Mouse (Mus musculus): Measurements from ENCODE around the gene Axl.
"Not testable (repeated sequence)": the region's sequence is repeated elsewhere in the genome, so short reads cannot be mapped to it uniquely, and the experiment has no call there.

Gene Axl

DNA sequence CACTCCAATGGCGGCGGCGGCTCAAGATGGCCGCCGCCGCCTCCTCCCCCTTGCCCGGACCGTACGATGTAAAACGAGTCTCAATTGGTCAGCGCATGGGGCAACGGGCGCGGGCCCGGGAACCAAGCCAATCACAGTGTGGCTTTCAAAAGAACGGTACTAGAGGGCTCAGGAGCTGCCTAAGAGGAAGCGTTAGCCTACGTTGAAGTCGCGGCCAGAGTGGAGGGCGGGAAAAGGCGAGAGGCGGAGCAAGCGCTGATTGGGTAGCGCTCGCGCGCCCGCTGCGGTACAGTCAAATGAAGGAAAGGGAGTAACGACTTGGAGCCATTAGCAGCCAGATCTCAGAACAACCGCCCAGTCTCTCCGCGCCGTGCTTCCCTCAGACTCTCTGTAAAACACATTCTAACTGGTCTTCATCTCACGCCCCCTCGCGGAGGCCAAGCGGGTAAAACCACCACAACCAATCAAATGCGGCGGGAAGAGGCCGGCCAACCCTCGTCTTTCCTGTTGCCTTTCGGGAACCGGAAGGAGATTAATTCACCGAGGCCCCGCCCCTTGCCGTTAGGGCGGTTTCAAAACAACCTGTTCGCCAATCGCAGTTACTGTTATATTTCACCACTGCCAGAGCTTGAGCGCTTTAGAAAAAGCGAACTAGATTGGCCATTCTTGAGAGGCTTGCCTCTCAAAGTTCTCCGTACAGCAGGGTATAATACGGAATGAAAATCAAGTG lies 33.6 kb downstream of the Axl start, which contains the start of gene Hnrnpul1:
Hnrnpul1 (minus strand) TSS at position 20 of the 730 bp plus-strand sequence.
- DNase-seq (ENCODE audit: low read depth, low spot score), result peak; percentile 99

DNA sequence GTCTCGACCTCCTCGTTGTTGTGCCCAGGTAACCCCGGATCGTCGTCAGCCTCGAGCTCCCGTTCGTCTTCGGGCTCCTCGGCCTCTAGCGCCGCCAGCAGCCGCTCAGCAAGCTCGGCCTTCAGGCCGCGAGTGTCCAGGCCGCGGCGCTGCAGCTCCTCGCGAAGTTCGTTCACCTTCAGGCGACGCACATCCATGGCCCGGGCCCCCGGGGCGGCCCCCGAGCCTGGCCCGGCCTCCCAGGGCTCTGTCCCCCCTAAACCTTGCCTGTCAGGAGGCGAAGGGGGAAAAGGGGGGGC lies 34.1 kb downstream of the Axl start:
- no peak for DNase-seq (ENCODE audit: low read depth, low spot score)

DNA sequence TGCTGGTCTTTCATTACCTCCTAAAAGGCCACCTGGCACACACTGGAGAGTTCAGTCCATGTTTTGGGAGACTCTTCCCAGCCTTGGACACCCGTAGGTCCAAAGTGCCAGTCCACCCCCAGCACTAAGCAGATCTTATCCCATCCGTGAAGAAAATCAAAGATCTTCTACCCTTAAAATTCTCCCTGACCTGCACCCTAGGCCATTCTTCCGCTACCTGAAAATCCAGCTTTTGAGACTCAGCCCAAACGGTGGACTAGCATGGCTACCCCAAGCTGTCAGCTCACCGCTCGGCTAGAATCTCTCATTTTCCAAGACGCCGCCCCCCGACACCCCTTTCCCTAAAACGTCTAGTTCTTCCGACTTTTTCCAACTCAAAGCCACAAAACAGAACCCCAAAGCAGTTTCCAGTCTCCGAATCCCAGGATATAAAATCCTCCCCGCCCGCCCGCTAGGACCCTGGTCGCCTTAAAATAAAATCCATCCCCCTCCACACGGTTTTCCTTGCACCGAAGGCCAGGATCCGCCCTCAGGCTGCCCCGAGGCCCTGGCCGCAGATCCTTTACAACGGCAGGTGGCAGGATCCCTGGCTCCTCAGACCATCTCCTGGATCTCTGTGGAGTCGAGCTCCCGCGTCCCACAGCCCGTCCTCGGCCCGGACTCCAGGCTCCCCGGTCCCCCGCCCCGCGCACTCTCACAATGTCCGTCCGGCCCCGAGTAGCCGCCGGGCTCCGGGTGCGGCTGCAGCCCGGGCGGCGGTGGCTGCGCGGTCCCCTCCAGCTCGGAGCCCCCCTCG lies 34.7 kb downstream of the Axl start:
- DNase-seq (ENCODE audit: low read depth, low spot score), result no peak

DNA sequence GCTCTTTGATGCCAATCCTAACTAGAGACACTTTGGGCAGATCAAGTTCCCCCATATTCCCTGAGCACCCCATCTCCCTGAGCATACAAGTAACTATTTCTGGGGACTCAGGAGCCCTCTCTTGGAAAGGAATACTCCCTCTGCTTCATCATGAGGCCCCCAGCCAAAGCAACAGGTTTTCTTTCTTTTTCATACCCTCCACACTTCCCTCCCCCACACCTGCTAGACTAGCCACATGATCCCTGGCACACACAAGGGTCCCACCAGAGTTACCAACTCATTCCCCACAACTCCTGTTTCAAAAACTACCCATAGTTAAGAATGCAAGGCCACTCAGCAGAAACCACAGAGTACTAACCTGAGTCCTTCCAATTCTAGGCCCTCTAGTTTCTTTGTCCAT lies 35.4 kb downstream of the Axl start:
- no peak for DNase-seq (ENCODE audit: low read depth, low spot score)

DNA sequence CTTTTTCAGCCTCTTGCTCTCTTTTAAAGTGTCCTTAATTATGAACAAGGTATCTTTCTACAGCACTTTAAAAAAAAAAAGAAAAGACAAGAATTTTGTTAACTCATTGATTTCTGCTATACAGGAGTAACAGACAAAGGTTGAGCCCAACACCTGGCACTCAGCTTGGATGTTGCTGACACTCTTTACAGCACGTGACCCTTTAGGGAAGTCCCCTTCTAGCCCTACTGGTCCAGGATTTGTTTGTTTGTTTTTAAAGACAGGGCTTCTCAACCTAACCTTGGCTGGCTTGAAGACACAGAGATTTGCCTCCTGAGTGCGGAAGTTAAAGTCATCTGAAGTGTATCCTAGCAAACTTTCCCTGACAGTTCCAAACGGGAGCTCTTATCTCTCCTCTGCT lies 41.7 kb downstream of the Axl start:
- no peak for DNase-seq (ENCODE audit: low read depth, low spot score)

DNA sequence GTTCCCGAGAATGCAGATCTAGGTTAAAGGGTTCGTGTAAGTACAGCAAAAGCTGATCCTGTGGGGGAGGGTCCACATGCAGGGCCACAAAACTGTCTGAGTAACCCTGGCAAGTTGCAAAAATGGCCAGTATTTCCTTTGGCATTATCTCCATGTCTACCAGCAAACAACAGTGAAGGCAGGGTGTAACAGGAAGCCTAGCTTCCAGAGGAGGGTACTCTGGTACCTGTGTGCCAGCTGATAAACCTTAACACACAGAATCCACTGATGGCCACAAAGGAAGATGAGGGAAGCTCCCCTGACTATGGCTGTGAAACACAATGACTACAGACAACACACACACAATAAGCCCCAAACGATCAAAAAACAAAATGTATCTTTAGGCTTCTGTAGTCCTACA lies 50.2 kb downstream of the Axl start:
- no peak for DNase-seq (ENCODE audit: low read depth, low spot score)

DNA sequence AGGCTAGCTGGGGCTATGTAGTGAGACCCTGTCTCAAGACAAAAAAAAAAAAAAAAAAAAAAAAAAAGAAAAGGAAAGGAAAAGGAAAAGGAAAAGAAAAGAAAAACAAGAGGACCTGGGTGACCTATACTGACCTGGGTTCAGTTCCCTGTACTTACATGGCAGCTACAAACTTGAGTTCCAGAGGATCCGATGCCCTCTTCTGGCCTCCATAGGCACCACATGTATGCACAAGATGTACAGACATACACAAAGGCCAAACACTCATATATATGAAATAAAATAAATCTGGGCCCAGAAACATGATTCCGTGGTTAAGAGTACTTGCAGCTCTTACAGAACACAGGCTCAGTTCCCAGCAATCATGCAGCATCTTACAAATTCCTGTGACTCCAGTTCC lies 51.6 kb downstream of the Axl start:
- DNase-seq (ENCODE audit: low read depth, low spot score), result peak; percentile 39

DNA sequence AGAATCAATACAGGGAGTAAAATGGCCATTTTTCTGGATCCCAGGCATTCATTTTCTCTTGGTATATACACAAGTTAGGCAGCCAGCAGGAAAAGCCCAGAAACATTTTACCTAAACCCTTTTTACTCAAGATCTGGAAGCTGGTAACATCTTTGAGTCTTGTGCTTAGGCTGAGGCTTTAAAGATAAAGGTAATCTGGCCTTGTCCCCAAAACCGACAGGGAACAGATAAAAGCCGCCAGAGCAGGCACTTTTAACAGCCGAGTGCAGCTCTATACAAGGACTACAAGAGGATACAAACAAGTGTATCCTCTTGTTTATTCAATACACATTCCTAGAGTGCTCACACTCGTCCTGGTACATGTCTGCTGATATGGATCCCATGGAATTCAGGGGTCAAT lies 53.5 kb downstream of the Axl start:
- no peak for DNase-seq (ENCODE audit: low read depth, low spot score)

DNA sequence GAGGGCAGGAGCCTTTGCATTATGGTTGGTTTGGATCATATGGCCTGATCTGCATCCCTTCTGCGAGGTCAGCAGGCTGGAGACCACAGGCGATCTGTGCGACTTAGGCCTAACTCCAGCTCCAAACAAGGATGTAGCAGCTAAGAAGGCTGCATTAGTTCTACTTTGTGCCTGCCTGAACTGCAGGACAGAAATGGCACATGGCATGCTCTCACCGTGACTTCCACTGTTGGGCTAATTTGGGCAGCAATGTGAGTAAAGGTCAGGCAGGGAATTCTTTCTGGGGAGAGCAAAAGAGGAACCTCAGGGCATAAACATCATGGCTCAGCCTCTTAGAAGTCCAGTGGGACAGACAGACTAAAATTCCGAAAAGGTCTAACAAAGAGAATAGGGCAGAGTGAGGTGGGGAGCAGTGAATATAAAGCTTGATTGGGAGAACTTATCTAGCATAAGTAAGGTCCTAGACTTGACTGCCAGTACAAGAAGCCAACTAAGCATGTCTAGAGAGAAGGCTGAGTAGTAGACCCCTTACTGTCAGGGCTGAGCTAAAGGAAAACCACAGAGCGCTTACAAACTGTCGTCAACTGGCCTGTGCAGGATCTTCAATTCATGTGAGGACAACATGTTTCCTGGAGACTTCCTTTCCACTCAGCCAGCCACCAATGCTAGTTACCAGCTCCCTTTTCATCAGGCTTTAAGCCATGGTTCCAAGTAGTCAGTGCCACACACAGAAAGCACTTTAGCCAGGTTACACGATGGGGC lies 57.0 kb downstream of the Axl start:
- DNase-seq (ENCODE audit: low read depth, low spot score), result no peak

DNA sequence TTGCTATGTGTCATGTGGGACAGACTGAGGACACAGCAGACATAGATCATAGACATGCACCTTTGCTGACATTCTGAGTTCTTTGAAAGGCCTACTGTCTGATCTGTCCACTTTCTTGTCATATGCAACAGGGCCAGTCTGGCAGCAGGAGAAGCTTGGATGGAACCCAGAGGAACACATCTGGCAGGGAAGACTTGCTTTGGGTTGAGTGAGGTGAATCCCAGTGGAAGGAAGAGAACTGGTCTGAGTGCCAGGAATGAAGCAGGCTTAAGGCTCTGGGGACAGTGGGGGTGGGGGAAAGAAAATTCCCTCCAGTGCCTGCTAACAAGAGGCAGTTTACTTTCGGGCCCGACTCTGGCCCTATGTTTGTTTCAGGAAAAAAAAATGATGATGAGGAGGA lies 58.6 kb downstream of the Axl start:
- no peak for DNase-seq (ENCODE audit: low read depth, low spot score)

DNA sequence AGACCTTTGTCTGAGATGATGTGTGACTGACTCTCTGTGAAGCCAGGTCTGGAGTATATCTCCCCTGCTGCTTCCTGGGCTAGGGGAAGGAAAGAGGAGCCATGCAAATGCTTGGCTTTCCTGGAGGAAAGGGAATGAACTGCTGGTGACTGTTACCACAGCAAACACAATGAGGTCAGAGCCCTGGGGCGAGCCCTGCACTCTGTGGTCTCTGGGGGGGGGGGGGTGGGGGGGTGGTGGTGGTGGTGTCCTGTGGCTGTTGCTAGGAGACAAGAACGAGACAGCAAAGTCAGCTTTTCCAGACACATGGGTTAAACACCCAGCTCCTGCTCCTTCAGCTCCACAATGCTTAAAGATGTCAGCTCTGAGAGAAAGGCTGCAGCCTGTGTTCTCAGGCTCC lies 59.1 kb downstream of the Axl start:
- no peak for DNase-seq (ENCODE audit: low read depth, low spot score)

DNA sequence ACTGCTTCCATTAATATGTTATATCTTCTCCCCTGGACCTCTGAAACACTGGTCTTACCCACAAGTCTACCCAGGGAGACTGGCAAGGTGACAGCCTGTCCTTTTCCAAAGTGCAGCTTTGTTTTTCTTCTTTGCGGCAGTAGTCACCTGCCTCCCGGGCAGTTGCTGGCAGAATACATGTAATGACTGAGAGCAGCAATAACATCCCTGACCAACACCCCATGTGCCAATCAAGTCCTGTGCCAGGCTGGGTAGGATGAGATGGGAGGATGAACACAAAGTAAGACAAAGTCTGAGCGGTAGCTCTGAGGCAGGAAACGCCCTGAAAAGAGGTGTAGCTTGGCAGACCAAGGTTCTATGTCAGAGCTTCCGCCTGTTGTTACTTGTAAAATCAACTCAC lies 60.7 kb downstream of the Axl start:
- DNase-seq (ENCODE audit: low read depth, low spot score), result no peak

DNA sequence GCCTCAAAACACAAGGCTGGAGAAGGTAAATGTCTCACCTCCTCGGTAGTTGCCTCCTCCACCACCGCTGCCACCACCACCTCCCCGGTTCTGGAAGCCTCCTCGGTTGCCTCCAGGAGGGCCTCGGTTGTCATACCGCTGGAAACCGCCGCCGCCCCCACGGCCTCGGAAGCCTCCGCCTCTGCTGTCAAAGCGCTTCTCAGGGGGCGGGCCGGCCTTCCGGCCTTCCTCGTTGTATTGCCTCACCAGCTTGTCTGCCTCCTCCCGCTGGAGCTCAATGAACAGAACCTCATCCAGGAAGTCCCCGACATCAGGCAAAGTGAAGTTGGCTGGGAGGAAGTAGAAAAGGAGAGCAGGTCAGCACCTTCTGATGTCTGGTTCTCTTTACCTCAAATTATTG lies 62.6 kb downstream of the Axl start:
- no peak for DNase-seq (ENCODE audit: low read depth, low spot score)

DNA sequence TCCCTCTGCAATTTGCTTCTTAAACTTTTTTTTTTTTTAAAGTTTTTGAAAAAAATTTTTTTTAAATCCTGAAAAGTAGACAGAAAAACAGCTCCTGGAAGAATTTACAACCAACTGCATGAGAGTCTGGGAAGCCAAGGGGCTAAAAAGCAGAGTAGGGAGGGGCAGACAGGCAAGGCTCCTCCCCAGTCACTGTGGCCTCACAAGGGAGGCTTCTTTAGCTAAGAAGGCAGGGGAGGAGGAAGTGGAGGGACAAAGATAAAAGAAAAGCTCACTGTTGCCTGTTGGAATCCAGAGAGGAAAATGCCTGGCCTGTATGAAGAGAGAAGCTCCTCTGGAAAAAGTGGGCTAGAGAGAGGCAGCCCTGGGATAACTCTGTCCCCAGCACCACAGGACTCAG lies 66.7 kb downstream of the Axl start:
- not testable (repeated sequence) for DNase-seq (ENCODE audit: low read depth, low spot score)

DNA sequence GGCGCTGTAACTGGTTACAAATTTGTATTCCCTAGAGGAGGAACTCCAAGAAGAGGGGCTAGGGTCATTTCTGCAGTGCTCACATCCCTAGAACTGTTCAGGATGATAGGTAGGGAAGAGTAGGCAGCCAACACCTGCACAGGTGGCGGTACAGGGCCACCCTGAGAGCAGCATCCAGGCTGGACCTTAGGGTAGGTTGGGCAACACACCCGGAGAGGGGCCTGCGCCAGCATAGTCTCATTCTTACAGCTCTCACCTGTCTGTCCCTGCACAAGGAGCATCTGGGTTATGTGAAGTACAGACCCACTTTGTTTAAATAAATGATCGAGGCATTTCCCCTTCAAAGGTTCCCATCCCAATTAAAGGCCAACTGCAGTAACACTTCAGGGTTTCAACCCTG lies 67.7 kb downstream of the Axl start:
- no peak for DNase-seq (ENCODE audit: low read depth, low spot score)

DNA sequence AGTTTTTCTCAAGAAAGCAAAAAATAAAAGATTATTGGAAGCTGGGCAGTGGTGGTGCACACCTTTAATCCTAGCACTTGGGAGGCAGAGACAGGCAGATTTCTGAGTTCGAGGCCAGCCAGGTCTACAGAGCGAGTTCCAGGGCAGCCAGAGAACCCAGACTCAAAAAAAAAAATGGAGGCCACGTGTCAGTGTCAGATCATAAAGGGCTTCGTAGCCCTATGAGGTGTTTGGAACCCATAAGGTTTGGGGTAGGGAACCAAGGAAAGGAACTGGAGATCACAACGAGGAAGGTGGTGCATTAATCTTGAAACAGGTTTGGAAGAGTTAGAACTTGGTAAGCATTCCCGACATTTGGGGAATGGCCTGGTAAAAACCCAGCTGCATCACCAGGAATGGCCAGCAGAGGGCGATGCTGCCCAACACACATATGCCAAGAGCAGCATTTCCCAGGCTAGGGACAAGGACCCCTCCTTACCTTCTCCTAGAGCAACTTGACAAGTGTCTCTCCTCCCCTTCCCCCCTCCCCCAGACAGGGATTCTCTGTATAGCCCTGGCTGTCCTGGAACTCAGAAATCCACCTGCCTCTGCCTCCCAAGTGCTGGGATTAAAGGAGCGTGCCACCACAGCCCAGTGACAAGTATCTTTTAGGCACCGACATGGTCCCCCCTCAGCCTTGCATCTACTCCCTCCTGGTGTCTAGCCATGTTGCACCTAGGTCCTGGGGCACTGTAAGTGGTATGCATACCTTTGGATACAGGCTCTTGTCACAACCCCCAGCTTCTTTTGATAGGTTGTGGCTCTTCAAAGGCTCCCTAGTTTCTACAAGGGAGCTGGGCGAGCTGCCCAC lies 68.5 kb downstream of the Axl start:
- peak; percentile 79 for DNase-seq (ENCODE audit: low read depth, low spot score)

DNA sequence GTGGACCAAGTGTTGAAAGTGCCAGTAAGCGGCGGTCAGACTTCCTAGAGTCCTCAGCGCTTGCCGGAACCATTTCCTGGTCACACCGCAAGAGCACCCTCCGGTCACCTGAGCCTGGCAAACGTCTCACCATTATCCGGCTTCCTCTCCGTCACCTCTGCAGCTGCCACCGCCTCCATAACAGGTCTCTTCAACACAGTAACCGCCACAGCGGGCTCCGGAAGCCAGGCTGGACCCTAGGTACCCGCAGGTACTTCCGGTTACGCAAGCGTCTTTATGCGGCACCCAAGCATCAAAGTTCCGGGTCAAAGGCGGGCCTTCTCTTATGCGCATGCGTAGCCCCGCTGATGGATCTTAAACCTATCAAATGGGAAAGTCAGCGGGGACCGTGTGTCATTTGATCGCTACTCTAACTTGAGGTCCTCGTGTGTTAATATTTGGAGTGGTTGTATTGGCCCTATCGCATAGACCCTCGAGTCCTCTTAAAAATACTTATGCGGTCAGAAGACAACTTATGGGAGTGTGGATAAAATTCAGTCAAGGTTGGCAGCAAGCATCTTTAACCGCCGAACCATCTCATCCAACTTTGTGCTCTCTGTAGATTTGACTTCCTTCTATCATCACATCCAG lies 69.6 kb downstream of the Axl start, which contains the start of gene Ccdc97:
Ccdc97 (minus strand) TSS at position 301 of the 630 bp plus-strand sequence.
- DNase-seq (ENCODE audit: low read depth, low spot score), result peak; percentile 96

DNA sequence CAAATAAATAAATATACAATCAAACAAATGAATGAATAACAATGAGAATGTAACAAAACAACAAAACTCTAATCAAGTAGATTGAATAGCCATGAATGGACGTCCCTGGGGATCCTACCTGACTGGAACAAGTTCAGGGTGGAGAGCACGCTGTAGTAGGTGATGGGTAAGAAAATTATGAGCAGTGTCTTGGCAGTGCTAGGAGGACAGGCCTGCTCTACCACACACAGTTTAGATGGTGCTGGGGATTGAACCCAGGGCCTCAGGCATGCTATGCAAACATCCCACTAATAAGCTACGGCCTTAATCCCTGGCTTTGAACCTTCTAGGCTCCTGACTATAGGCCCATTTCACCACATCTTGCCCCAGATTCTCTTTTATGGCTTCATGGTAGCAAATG lies 71.0 kb downstream of the Axl start:
- DNase-seq (ENCODE audit: low read depth, low spot score), result no peak

DNA sequence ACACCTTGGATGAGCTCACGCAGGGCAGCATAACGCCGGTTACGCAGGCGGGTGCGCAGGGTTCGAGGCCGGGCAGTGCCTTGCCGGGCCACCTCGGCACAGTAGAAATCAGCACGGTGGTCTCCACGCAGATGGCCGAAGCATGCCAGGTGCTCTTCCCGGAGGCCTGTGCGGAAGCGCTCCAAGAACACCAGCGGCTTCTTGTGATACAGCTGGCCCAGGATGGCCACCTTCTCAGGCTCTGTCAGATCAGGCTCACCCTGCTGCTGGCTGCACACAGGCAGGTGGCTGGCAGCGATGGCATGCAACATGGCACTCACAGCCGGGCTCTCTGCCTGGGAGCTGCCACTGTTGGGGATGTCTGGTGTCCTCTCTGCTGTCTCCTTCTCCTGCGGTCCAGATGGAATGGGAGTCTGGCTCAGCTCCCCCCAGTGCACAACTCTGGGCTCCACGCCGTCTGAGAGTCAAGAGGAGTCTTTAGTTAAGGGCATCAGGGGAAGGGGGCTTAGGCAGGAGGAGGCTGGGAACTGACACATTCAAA lies 72.7 kb downstream of the Axl start:
- DNase-seq (ENCODE audit: low read depth, low spot score), result no peak

DNA sequence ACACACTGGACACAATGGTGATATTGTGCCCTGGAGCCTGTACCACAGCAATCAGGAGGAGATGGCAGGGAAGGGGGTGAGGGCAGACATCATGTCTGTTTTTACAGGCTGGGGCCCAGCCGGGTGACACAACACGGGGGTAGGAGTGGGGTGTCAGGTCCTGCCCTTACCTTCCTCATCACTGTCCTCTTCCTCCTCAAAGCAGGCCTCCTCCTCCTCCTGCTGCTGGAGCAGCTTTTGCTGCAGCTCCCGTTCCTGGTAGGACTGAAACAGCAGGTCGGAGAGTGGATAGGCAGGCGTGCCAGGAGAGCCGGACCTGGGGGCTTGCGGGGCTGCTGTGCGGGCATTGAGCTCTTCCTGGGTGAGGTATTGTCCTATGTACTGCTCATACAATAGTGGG lies 73.9 kb downstream of the Axl start:
- no peak for DNase-seq (ENCODE audit: low read depth, low spot score)

DNA sequence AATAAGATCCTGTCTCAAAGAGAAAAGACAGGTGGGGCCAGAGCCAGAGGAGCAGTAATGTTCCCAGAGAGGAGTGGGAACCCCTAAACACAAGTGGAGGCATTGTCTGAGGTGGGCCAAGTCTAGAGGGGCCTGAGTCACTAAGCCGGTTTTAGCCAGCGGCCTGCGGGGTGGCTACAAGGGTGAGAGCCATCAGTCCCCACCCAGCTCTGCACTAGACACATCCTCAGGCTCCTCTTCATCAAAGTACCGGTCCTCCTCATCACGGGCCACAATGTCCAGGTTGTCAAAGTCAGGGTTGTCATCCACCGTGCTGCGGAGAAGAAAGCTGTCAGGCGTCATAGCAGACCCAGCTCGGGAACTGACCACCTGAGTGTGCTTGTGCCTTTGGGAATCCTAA lies 75.7 kb downstream of the Axl start:
- DNase-seq (ENCODE audit: low read depth, low spot score), result no peak
